Comparison of ENCODE assay signal across 15 mouse cellular contexts in the genomic region with DNA sequence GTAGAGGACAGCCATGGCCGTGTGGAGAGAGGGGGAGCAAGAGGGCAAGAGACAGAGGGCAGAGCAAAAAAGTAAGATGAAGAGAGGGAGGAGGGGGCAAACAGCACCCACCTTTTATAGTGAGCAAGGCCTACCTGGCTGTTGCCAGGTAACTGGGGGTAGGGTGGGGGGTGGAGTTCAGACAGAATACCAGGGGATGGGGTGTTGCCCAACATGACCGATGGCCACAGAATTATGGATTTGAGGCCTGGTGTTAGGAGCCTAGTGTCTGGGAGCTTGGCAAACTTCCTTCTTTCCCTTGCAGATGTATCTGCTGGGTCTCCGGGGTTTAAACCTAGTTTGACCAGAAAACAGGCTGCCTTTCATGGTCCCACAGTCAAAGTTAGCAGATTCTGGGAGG.
"Had no signal": no experiment of that assay in that cellular context is flagged by ENCODE, and none has a peak within 500 bp of the region (broad histone marks: within the 10 kb centered on the region; RNA-seq: fewer than 3 reads in every experiment).

No protein-coding gene starts in this region.

- H3K27me3 ChIP-seq: neural tube, embryonic 15.5 days; stomach, embryonic 15.5 days had no signal

- H3K36me3 ChIP-seq: neural tube, embryonic 15.5 days; stomach, embryonic 15.5 days had no signal

- H3K4me3 ChIP-seq: neural tube, embryonic 15.5 days; stomach, embryonic 15.5 days had no signal

- H3K4me1 ChIP-seq: stomach, embryonic 15.5 days had no signal

- H3K4me2 ChIP-seq: neural tube, embryonic 15.5 days; stomach, embryonic 15.5 days had no signal

- H3K9me3 ChIP-seq: neural tube, embryonic 15.5 days; stomach, embryonic 15.5 days had no signal

- DNase-seq: retina, postnatal 1 day; right cerebral cortex, adult 18-20 months; right cerebral cortex, postnatal 14 days; right cerebral cortex, postnatal 25 days; right cerebral cortex, postnatal 4 days; spleen, adult 18-20 months; thymus, adult 18-20 months; thymus, adult 2 months; thymus, postnatal 14 days; thymus, postnatal 25 days; thymus, postnatal 36 days; thymus, postnatal 4 days had no signal

- H3K27ac ChIP-seq: neural tube, embryonic 15.5 days; stomach, embryonic 15.5 days; stomach, postnatal 0 days had no signal

- H3K9ac ChIP-seq: neural tube, embryonic 15.5 days; stomach, embryonic 15.5 days had no signal
